8 mouse cellular contexts compared by ENCODE assay signal in the genomic region with DNA sequence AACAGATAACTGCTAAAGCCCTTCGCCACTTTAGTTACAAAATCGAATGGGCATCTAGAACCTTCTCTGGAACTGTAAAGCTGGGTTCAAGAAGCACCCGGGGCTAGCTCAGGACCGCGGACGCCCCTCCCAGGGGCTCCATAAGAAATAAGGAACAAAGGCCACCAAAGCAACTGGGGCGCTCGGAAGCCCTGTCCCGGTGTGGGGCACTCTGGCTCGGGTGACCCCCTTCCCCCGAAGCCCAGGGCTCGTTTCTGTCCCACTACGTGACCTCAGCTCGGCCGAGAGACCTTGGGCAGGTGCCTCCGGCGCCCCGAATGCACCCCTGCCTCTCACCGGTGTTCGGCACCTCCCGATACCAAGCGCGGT. TPM values are rescaled to one million over a fixed set of nuclear protein-coding genes. Genes with fewer than 3 reads are reported as not detected.
DNase-seq lines count a peak whose midpoint lies in the region; ATAC-seq and TF ChIP-seq lines count a peak whose summit lies in the region.

No protein-coding gene starts in this region.

- H3K9me3 ChIP-seq in embryonic facial prominence, embryonic 14.5 days (ENCODE audit: control insufficient read depth, low read length): no peaks in the 10 kb centered on the region
- no peaks in the 10 kb centered on the region for H3K9me3 ChIP-seq in limb, embryonic 11.5 days (ENCODE audit: control insufficient read depth, low read length)
- H3K9me3 ChIP-seq in neural tube, embryonic 15.5 days (replicated peaks): no peaks in the 10 kb centered on the region

- H3K27me3 ChIP-seq in embryonic facial prominence, embryonic 14.5 days (replicated peaks; ENCODE audit: control insufficient read depth, insufficient read depth, low read length): no peaks in the 10 kb centered on the region
- no peaks in the 10 kb centered on the region for H3K27me3 ChIP-seq in limb, embryonic 11.5 days (ENCODE audit: control insufficient read depth, insufficient read depth, low read length)
- H3K27me3 ChIP-seq in neural tube, embryonic 15.5 days (replicated peaks): no peaks in the 10 kb centered on the region

- no peak for TF ChIP-seq CTCF in lung, adult 2 months (IDR thresholded peaks at IDR 0.05; ENCODE audit: insufficient read depth, low read length)

- no peak for TF ChIP-seq POLR2A in lung, adult 2 months (IDR thresholded peaks at IDR 0.05; ENCODE audit: borderline replicate concordance, extremely low read depth, low read depth, low read length)

- peak overlapping the region; percentile 92 for H3K9ac ChIP-seq in embryonic facial prominence, embryonic 14.5 days (ENCODE audit: low read depth, low read length)
- peak overlapping the region; percentile 86 for H3K9ac ChIP-seq in limb, embryonic 11.5 days (ENCODE audit: low read length)
- peak overlapping the region; percentile 99 for H3K9ac ChIP-seq in neural tube, embryonic 15.5 days (replicated peaks)

- peak overlapping the region; percentile 80 for H3K27ac ChIP-seq in embryonic facial prominence, embryonic 14.5 days (replicated peaks; ENCODE audit: low read depth, low read length)
- H3K27ac ChIP-seq in limb, embryonic 11.5 days (replicated peaks; ENCODE audit: low read depth, low read length): 0 out of 2 replicates have a peak overlapping the region, but pooled peaks have one; percentile 60
- H3K27ac ChIP-seq in neural tube, embryonic 15.5 days (replicated peaks): peak overlapping the region; percentile 92

- peaks cover 25% of the 10 kb centered on the region for H3K36me3 ChIP-seq in embryonic facial prominence, embryonic 14.5 days (ENCODE audit: control insufficient read depth, insufficient read depth, low read length)
- peaks cover 9% of the 10 kb centered on the region; the same call in 1 of the 2 replicates for H3K36me3 ChIP-seq in limb, embryonic 11.5 days (ENCODE audit: control insufficient read depth, insufficient read depth, low read length)
- peaks cover 22% of the 10 kb centered on the region for H3K36me3 ChIP-seq in neural tube, embryonic 15.5 days

- ATAC-seq in embryonic facial prominence, embryonic 14.5 days (ENCODE audit: low read depth): peak; percentile 5; the same call in 1 of the 2 replicates
- peak; percentile 16; the same call in 1 of the 2 replicates for ATAC-seq in limb, embryonic 11.5 days (ENCODE audit: insufficient number of reproducible peaks, low FRiP score, low TSS enrichment, low read depth)
- ATAC-seq in neural tube, embryonic 15.5 days (ENCODE audit: low FRiP score): peak; percentile 49

- peak; percentile 23 for DNase-seq in lung, adult 2 months
- DNase-seq in lung, postnatal 4 days: no peak
- DNase-seq in embryonic facial prominence, embryonic 14.5 days (ENCODE audit: low spot score): no peak
- no peak for DNase-seq in limb, embryonic 11.5 days (ENCODE audit: low spot score)
- DNase-seq in gastrocnemius, adult 18-20 months (ENCODE audit: low spot score): no peak
- no peak for DNase-seq in urinary bladder, adult 18-20 months (ENCODE audit: low spot score in 2 of 2)
- no peak for DNase-seq in kidney, adult 11 months

- H3K4me2 ChIP-seq in embryonic facial prominence, embryonic 14.5 days (ENCODE audit: low read depth, low read length): peak overlapping the region; percentile 73
- peak overlapping the region; percentile 67 for H3K4me2 ChIP-seq in limb, embryonic 11.5 days (ENCODE audit: low read depth, severe bottlenecking)
- H3K4me2 ChIP-seq in neural tube, embryonic 15.5 days: peak overlapping the region; percentile 90

- peaks cover 6% of the 10 kb centered on the region for H3K4me1 ChIP-seq in lung, adult 2 months (ENCODE audit: control insufficient read depth, insufficient read depth, low read length)
- H3K4me1 ChIP-seq in embryonic facial prominence, embryonic 14.5 days (ENCODE audit: control insufficient read depth, insufficient read depth, low read length): peaks cover 8% of the 10 kb centered on the region
- peaks cover 3% of the 10 kb centered on the region; the same call in 1 of the 2 replicates for H3K4me1 ChIP-seq in limb, embryonic 11.5 days (ENCODE audit: control insufficient read depth, insufficient read depth, low read length)
- peaks cover 34% of the 10 kb centered on the region for H3K4me1 ChIP-seq in neural tube, embryonic 15.5 days

- H3K4me3 ChIP-seq in lung, adult 2 months (replicated peaks; ENCODE audit: extremely low read depth, low read depth, low read length): peak overlapping the region; percentile 93
- peak overlapping the region; percentile 84 for H3K4me3 ChIP-seq in embryonic facial prominence, embryonic 14.5 days (ENCODE audit: low read depth, low read length)
- H3K4me3 ChIP-seq in limb, embryonic 11.5 days (ENCODE audit: low read depth, low read length): peak overlapping the region; percentile 70
- H3K4me3 ChIP-seq in neural tube, embryonic 15.5 days (replicated peaks): peak overlapping the region; percentile 94

- WGBS in lung, adult 2 months: under 1% methylated on average over 23 of the region's 23 CpGs
- WGBS in embryonic facial prominence, embryonic 14.5 days: under 1% methylated on average over 23 of the region's 23 CpGs
- 1% methylated on average over 23 of the region's 23 CpGs for WGBS in limb, embryonic 11.5 days
- under 1% methylated on average over 23 of the region's 23 CpGs for WGBS in neural tube, embryonic 15.5 days

RNA-seq across cellular contexts. Expression of gene Ndufa6, which starts 0.4 kb away (rescaled TPM):
- polyA plus RNA-seq in lung, adult 2 months (2012; rRNA removed): 183 and 193 TPM in 2 replicates
- polyA plus RNA-seq in embryonic facial prominence, embryonic 14.5 days (2014; fragmentation: Nextera tagmentation; extraction: Ambion mirVana): 325 and 390 TPM in 2 replicates
- 276 and 278 TPM in 2 replicates for polyA plus RNA-seq in limb, embryonic 11.5 days (2014; fragmentation: Nextera tagmentation; extraction: Ambion mirVana)
- 409 and 417 TPM in 2 replicates for polyA plus RNA-seq in neural tube, embryonic 15.5 days (2015; fragmentation: Nextera tagmentation; extraction: Ambion mirVana)
- total RNA-seq in gastrocnemius, adult 18-20 months (2021): 100 to 1,000 TPM; 481 to 494 TPM

RNA-seq across cellular contexts. Expression of gene Smdt1, which starts 15.0 kb away (rescaled TPM):
- polyA plus RNA-seq in lung, adult 2 months (2012; rRNA removed): 189 and 202 TPM in 2 replicates
- polyA plus RNA-seq in embryonic facial prominence, embryonic 14.5 days (2014; fragmentation: Nextera tagmentation; extraction: Ambion mirVana): 242 and 262 TPM in 2 replicates
- 220 and 233 TPM in 2 replicates for polyA plus RNA-seq in limb, embryonic 11.5 days (2014; fragmentation: Nextera tagmentation; extraction: Ambion mirVana)
- polyA plus RNA-seq in neural tube, embryonic 15.5 days (2015; fragmentation: Nextera tagmentation; extraction: Ambion mirVana): 392 and 440 TPM in 2 replicates
- 100 to 1,000 TPM; 123 to 154 TPM for total RNA-seq in gastrocnemius, adult 18-20 months (2021)

RNA-seq across cellular contexts. Expression of gene Pheta2, which starts 15.0 kb away (rescaled TPM):
- 1.8 and 2.4 TPM in 2 replicates for polyA plus RNA-seq in lung, adult 2 months (2012; rRNA removed)
- polyA plus RNA-seq in embryonic facial prominence, embryonic 14.5 days (2014; fragmentation: Nextera tagmentation; extraction: Ambion mirVana): 12.9 and 15.3 TPM in 2 replicates
- polyA plus RNA-seq in limb, embryonic 11.5 days (2014; fragmentation: Nextera tagmentation; extraction: Ambion mirVana): 6.0 and 7.0 TPM in 2 replicates
- 2.4 and 6.6 TPM in 2 replicates for polyA plus RNA-seq in neural tube, embryonic 15.5 days (2015; fragmentation: Nextera tagmentation; extraction: Ambion mirVana)
- under 1 TPM; 0.23 to 0.26 TPM for total RNA-seq in gastrocnemius, adult 18-20 months (2021)

RNA-seq across cellular contexts. Expression of gene Naga, which starts 15.0 kb away (rescaled TPM):
- 167 and 189 TPM in 2 replicates for polyA plus RNA-seq in lung, adult 2 months (2012; rRNA removed)
- 55.7 and 65.8 TPM in 2 replicates for polyA plus RNA-seq in embryonic facial prominence, embryonic 14.5 days (2014; fragmentation: Nextera tagmentation; extraction: Ambion mirVana)
- 25.8 and 29.7 TPM in 2 replicates for polyA plus RNA-seq in limb, embryonic 11.5 days (2014; fragmentation: Nextera tagmentation; extraction: Ambion mirVana)
- polyA plus RNA-seq in neural tube, embryonic 15.5 days (2015; fragmentation: Nextera tagmentation; extraction: Ambion mirVana): 33.4 and 41.8 TPM in 2 replicates
- 10 to 100 TPM in 1 of 2 experiments, 1 to 10 TPM in 1; 8.7 to 10.0 TPM for total RNA-seq in gastrocnemius, adult 18-20 months (2021)

RNA-seq across cellular contexts. Expression of gene Cyp2d22, which starts 26.3 kb away (rescaled TPM):
- 84.6 and 90.2 TPM in 2 replicates for polyA plus RNA-seq in lung, adult 2 months (2012; rRNA removed)
- polyA plus RNA-seq in embryonic facial prominence, embryonic 14.5 days (2014; fragmentation: Nextera tagmentation; extraction: Ambion mirVana): 5.4 and 5.6 TPM in 2 replicates
- polyA plus RNA-seq in limb, embryonic 11.5 days (2014; fragmentation: Nextera tagmentation; extraction: Ambion mirVana): 1.6 and 1.7 TPM in 2 replicates
- polyA plus RNA-seq in neural tube, embryonic 15.5 days (2015; fragmentation: Nextera tagmentation; extraction: Ambion mirVana): 2.1 and 3.3 TPM in 2 replicates
- total RNA-seq in gastrocnemius, adult 18-20 months (2021): 10 to 100 TPM; 11.6 to 12.4 TPM
